Mouse (Mus musculus): ENCODE results near the gene Usp44.
"Not testable (repeated sequence)": the region's sequence is repeated elsewhere in the genome, so short reads cannot be mapped to it uniquely, and the experiment has no call there.

Usp44 gene

GRCm38 (mm10) chr10:93830931-93831729 is at the start of gene Usp44:
TSS of gene Usp44 (plus strand) at chr10:93831555.
- no peak for DNase-seq

- DNase-seq, result no peak
Measured at GRCm38 (mm10) chr10:93783216-93784013, 47.9 kb upstream of the Usp44 start.

GRCm38 (mm10) chr10:93799711-93800362 is 31.5 kb upstream of the Usp44 start:
- no peak for DNase-seq

- no peak for DNase-seq
Measured at GRCm38 (mm10) chr10:93800363-93800722, 31.0 kb upstream of the Usp44 start.

GRCm38 (mm10) chr10:93800895-93801294 is 30.5 kb upstream of the Usp44 start:
- no peak for DNase-seq

GRCm38 (mm10) chr10:93803199-93803598 is 28.2 kb upstream of the Usp44 start:
- DNase-seq, result no peak

- not testable (repeated sequence) for DNase-seq
Measured at GRCm38 (mm10) chr10:93809438-93809837, 21.9 kb upstream of the Usp44 start.

- DNase-seq, result no peak
Measured at GRCm38 (mm10) chr10:93810590-93811185, 20.7 kb upstream of the Usp44 start.

GRCm38 (mm10) chr10:93812098-93812497 is 19.3 kb upstream of the Usp44 start:
- no peak for DNase-seq

GRCm38 (mm10) chr10:93812774-93813415 is 18.5 kb upstream of the Usp44 start:
- peak; percentile 36 for DNase-seq

GRCm38 (mm10) chr10:93813755-93814154 is 17.6 kb upstream of the Usp44 start:
- DNase-seq, result no peak

GRCm38 (mm10) chr10:93818661-93819060 is 12.7 kb upstream of the Usp44 start:
- DNase-seq, result peak; percentile 46

GRCm38 (mm10) chr10:93829898-93830831 is 1.2 kb upstream of the Usp44 start:
- DNase-seq, result no peak

GRCm38 (mm10) chr10:93831730-93832574 is 597 bp downstream of the Usp44 start:
- DNase-seq, result no peak

- no peak for DNase-seq
Measured at GRCm38 (mm10) chr10:93832811-93833210, 1.5 kb downstream of the Usp44 start.

- no peak for DNase-seq
Measured at GRCm38 (mm10) chr10:93833370-93833698, 2.0 kb downstream of the Usp44 start.

- peak; percentile 25 for DNase-seq
Measured at GRCm38 (mm10) chr10:93833699-93834393, 2.5 kb downstream of the Usp44 start.

GRCm38 (mm10) chr10:93834394-93834745 is 3.0 kb downstream of the Usp44 start:
- DNase-seq, result no peak

- DNase-seq, result not testable (repeated sequence)
Measured at GRCm38 (mm10) chr10:93835115-93835514, 3.8 kb downstream of the Usp44 start.

GRCm38 (mm10) chr10:93846706-93847105 is 15.4 kb downstream of the Usp44 start:
- DNase-seq, result no peak
